Mouse (Mus musculus) liver, postnatal 0 days (tissue): ENCODE data around the gene Lrtm2.

Experiments used
- CTCF ChIP-seq: sonication (generic); IDR thresholded peaks from 2 replicates; pipeline ENCODE4 v1.5.1; 2016; ENCODE audit warnings: antibody characterized with exemption, low read depth
- EP300 ChIP-seq: IDR thresholded peaks from 2 replicates; pipeline ENCODE4 v1.6.1; 2016; ENCODE audit warnings: antibody characterized with exemption, low read depth, mild to moderate bottlenecking

DNA sequence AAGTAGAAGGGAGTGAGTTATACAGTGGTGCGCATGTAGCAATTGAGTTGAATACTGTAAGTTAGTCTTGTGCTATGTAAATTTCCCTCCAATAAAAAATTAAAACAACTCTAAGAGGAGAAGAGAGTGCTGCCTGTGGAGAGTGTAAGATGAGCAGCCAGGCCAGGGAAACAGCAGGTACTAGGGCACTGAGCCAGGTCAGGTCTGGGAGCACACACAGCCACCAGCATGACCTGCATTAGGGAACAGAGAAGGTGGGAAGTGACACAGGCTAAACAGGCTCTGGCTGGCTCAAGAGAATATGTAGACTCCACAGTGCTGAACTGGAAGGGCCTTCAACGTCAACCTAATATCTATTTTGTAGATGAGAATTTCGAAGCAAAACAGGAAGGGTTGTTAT lies 29.3 kb downstream of the Lrtm2 start:
- TF ChIP-seq EP300 (no peak), CTCF (no peak)
